17 mouse cellular contexts compared by ENCODE assay signal in the genomic region with DNA sequence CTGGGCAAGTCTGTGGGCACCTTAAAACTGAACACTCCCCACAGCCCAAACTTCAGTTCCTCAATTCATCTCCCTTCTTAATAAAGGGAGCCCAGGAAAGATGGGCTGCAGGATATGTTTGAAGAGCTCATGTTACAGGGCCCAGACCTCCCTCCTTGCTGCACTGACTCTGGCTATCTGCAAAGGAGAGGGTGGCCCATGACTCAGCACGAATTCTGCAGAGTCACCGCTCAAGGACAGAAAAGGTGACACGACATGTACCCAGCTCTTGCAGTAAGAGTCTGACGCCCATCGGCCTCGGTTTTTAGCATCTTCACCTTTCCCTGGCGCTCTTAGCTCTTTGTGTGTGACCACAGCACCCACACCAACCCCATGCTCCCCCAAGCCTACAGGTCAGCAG. TPM values are rescaled to one million over a fixed set of nuclear protein-coding genes. Genes with fewer than 3 reads are reported as not detected.
DNase-seq lines count a peak whose midpoint lies in the region; ATAC-seq lines count a peak whose summit lies in the region.
"Had no signal": no experiment of that assay in that cellular context is flagged by ENCODE, and none has a peak within 500 bp of the region (broad histone marks: within the 10 kb centered on the region; RNA-seq: fewer than 3 reads in every experiment).

No protein-coding gene starts in this region.

- no peaks in the 10 kb centered on the region for H3K27me3 ChIP-seq in liver, embryonic 16.5 days (ENCODE audit: control insufficient read depth, insufficient read depth, low read depth, low read length)
- H3K27me3 ChIP-seq in midbrain, embryonic 13.5 days, result no peaks in the 10 kb centered on the region
- H3K27me3 ChIP-seq in intestine, embryonic 15.5 days (replicated peaks), result no peaks in the 10 kb centered on the region
- H3K27me3 ChIP-seq: limb, embryonic 12.5 days; neural tube, embryonic 13.5 days had no signal

- no peaks in the 10 kb centered on the region for H3K36me3 ChIP-seq in liver, embryonic 16.5 days (ENCODE audit: control insufficient read depth, insufficient read depth)
- peaks cover 29% of the 10 kb centered on the region for H3K36me3 ChIP-seq in midbrain, embryonic 13.5 days
- H3K36me3 ChIP-seq in intestine, embryonic 15.5 days, result no peaks in the 10 kb centered on the region

- WGBS in liver, embryonic 16.5 days (ENCODE audit: insufficient replicate concordance), result 33% methylated on average over 7 of the region's 7 CpGs
- 76% methylated on average over 7 of the region's 7 CpGs for WGBS in midbrain, embryonic 13.5 days
- 66% methylated on average over 7 of the region's 7 CpGs for WGBS in intestine, embryonic 15.5 days

- no peak overlapping the region for H3K4me2 ChIP-seq in liver, embryonic 16.5 days (ENCODE audit: low read depth, low read length)
- H3K4me2 ChIP-seq in midbrain, embryonic 13.5 days (replicated peaks), result no peak overlapping the region
- no peak overlapping the region for H3K4me2 ChIP-seq in intestine, embryonic 15.5 days (replicated peaks)
- H3K4me2 ChIP-seq: limb, embryonic 12.5 days; neural tube, embryonic 13.5 days had no signal

- no peaks in the 10 kb centered on the region for H3K4me1 ChIP-seq in liver, embryonic 16.5 days (ENCODE audit: control insufficient read depth, low read depth, low read length)
- H3K4me1 ChIP-seq in midbrain, embryonic 13.5 days (replicated peaks), result no peaks in the 10 kb centered on the region
- H3K4me1 ChIP-seq in intestine, embryonic 15.5 days (replicated peaks), result no peaks in the 10 kb centered on the region
- H3K4me1 ChIP-seq: limb, embryonic 12.5 days; neural tube, embryonic 13.5 days had no signal

- peak; percentile 35 for DNase-seq in embryo, embryonic 10 days (ENCODE audit: low spot score)
- DNase-seq in embryo, embryonic 11 days, result no peak
- peak; percentile 38 for DNase-seq in MEL-GATA-1-ER (ENCODE audit: extremely low read depth, low read depth)
- DNase-seq in c-Kit-positive CD71-positive TER-119-negative erythroid progenitor cells, embryonic 14.5 days (ENCODE audit: low read depth), result peak; percentile 3
- no peak for DNase-seq in frontal cortex, postnatal 36 days (ENCODE audit: low spot score in 2 of 2)
- DNase-seq: B cell, adult 2 months; cerebellum, postnatal 10 days; heart, postnatal 4 days; lung, postnatal 14 days; midbrain, embryonic 14.5 days had no signal

- H3K9ac ChIP-seq in liver, embryonic 16.5 days (ENCODE audit: low read depth, low read length), result no peak overlapping the region
- no peak overlapping the region for H3K9ac ChIP-seq in midbrain, embryonic 13.5 days (replicated peaks)
- no peak overlapping the region for H3K9ac ChIP-seq in intestine, embryonic 15.5 days
- H3K9ac ChIP-seq: limb, embryonic 12.5 days; neural tube, embryonic 13.5 days had no signal

- ATAC-seq in liver, embryonic 16.5 days (ENCODE audit: low read depth), result peak; percentile 72
- no peak for ATAC-seq in midbrain, embryonic 13.5 days
- no peak for ATAC-seq in intestine, embryonic 15.5 days
- ATAC-seq: intestine, embryonic 16.5 days; Patski had no signal

- H3K4me3 ChIP-seq in liver, embryonic 16.5 days (ENCODE audit: low read depth, low read length), result no peak overlapping the region
- no peak overlapping the region for H3K4me3 ChIP-seq in midbrain, embryonic 13.5 days (replicated peaks)
- H3K4me3 ChIP-seq in intestine, embryonic 15.5 days (replicated peaks), result no peak overlapping the region
- H3K4me3 ChIP-seq: limb, embryonic 12.5 days; neural tube, embryonic 13.5 days had no signal

- no peak overlapping the region for H3K27ac ChIP-seq in liver, embryonic 16.5 days (ENCODE audit: low read length)
- H3K27ac ChIP-seq in midbrain, embryonic 13.5 days, result no peak overlapping the region
- H3K27ac ChIP-seq in intestine, embryonic 15.5 days, result no peak overlapping the region
- H3K27ac ChIP-seq: limb, embryonic 12.5 days; neural tube, embryonic 13.5 days had no signal

- H3K9me3 ChIP-seq in liver, embryonic 16.5 days (replicated peaks; ENCODE audit: control insufficient read depth, low read length), result no peaks in the 10 kb centered on the region
- H3K9me3 ChIP-seq in midbrain, embryonic 13.5 days, result no peaks in the 10 kb centered on the region
- no peaks in the 10 kb centered on the region for H3K9me3 ChIP-seq in intestine, embryonic 15.5 days
- H3K9me3 ChIP-seq: limb, embryonic 12.5 days; neural tube, embryonic 13.5 days had no signal

RNA-seq across cellular contexts. Expression of gene Gprin2, which starts 11.1 kb away (rescaled TPM):
- polyA plus RNA-seq in liver, embryonic 16.5 days (2015; fragmentation: Nextera tagmentation; extraction: Ambion mirVana), result 0.02 and 0.09 TPM in 2 replicates
- polyA plus RNA-seq in midbrain, embryonic 13.5 days (2015; fragmentation: Nextera tagmentation; extraction: Ambion mirVana), result 5.3 and 5.4 TPM in 2 replicates
- 0.19 and 0.30 TPM in 2 replicates for polyA plus RNA-seq in intestine, embryonic 15.5 days (2015; fragmentation: Nextera tagmentation; extraction: Ambion mirVana)

RNA-seq across cellular contexts. Expression of gene Syt15, which starts 29.0 kb away (rescaled TPM):
- polyA plus RNA-seq in liver, embryonic 16.5 days (2015; fragmentation: Nextera tagmentation; extraction: Ambion mirVana), result 0.57 and 0.63 TPM in 2 replicates
- polyA plus RNA-seq in midbrain, embryonic 13.5 days (2015; fragmentation: Nextera tagmentation; extraction: Ambion mirVana), result 0.49 and 0.63 TPM in 2 replicates
- polyA plus RNA-seq in intestine, embryonic 15.5 days (2015; fragmentation: Nextera tagmentation; extraction: Ambion mirVana), result 0.73 and 1.1 TPM in 2 replicates

RNA-seq across cellular contexts. Expression of gene Npy4r, which starts 38.1 kb away (rescaled TPM):
- polyA plus RNA-seq in liver, embryonic 16.5 days (2015; fragmentation: Nextera tagmentation; extraction: Ambion mirVana), result not detected in 2 replicates
- 0.11 and 0.14 TPM in 2 replicates for polyA plus RNA-seq in midbrain, embryonic 13.5 days (2015; fragmentation: Nextera tagmentation; extraction: Ambion mirVana)
- 0.21 and 0.41 TPM in 2 replicates for polyA plus RNA-seq in intestine, embryonic 15.5 days (2015; fragmentation: Nextera tagmentation; extraction: Ambion mirVana)
- polyA plus RNA-seq: limb, embryonic 12.5 days; neural tube, embryonic 13.5 days had no signal

Comparison
In these comparisons a context has a peak if more than half of its experiments do, and no peak if none do; other contexts are left out.
1. DNase-seq: peak in embryo, embryonic 10 days (single experiment), MEL-GATA-1-ER (single experiment) and c-Kit-positive CD71-positive TER-119-negative erythroid progenitor cells, embryonic 14.5 days (single experiment); none in embryo, embryonic 11 days (single experiment) and frontal cortex, postnatal 36 days (0 of 2).